ENCODE assay signal across 7 mouse cellular contexts in the genomic region with DNA sequence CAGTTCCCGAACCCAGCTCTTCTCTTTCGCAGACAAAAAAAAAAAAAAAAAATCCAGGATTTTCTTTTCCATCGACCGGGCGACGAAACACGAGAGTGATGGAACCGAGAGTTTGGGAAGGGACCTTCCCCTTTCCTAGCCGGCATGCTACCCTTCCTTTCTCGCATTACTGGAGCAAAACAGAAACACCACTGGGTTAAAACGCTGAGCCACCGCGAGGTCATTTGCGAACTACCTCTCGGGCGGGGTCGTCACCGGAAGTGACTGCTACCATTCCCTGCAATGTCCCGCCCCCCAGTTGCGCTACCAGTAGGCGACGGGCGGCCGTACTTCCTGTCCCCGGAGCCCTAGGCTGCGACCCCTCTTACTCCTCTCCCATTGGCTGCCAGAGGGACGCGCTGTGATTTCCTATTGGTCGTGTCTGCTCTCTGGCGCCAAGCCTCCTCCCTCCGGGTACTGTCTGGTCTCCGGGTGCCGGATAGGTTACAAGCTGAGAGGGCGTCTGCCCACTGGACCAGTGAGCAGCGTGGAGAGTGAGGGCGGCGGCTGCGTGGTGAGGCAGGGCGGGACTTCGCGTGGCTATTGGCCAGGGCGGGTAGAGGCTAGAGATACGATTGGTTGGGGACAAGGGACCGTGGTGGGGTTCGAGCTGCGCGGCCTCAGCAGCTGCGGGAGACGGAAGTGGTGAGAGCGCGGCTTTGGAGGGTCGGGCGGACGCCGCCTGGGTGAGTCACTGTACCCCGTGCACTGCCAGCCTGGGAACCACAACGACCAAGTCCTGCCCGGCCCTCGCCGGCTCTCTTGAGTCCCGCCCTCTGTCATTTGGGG. TPM values are rescaled to one million over a fixed set of nuclear protein-coding genes. Genes with fewer than 3 reads are reported as not detected.
DNase-seq lines count a peak whose midpoint lies in the region; ATAC-seq and TF ChIP-seq lines count a peak whose summit lies in the region.

Gene Mtmr4, plus strand, starts transcription at position 637 of the 828 bp plus-strand sequence.

- peak within 1 kb of the TSS; percentile 91 for H3K4me3 ChIP-seq in embryonic facial prominence, embryonic 10.5 days
- H3K4me3 ChIP-seq in intestine, postnatal 0 days (ENCODE audit: low read depth, low read length) = peak within 1 kb of the TSS; percentile 73
- peak within 1 kb of the TSS; percentile 80 for H3K4me3 ChIP-seq in limb, embryonic 10.5 days
- H3K4me3 ChIP-seq in midbrain, embryonic 13.5 days (replicated peaks) = peak within 1 kb of the TSS; percentile 79

- no peaks in the 10 kb centered on the region for H3K27me3 ChIP-seq in embryonic facial prominence, embryonic 10.5 days (replicated peaks; ENCODE audit: low read depth, poor library complexity, severe bottlenecking)
- H3K27me3 ChIP-seq in intestine, postnatal 0 days (replicated peaks; ENCODE audit: control insufficient read depth, insufficient read depth, low read length) = no peaks in the 10 kb centered on the region
- H3K27me3 ChIP-seq in limb, embryonic 10.5 days (ENCODE audit: low read depth, poor library complexity, severe bottlenecking) = no peaks in the 10 kb centered on the region
- H3K27me3 ChIP-seq in midbrain, embryonic 13.5 days = no peaks in the 10 kb centered on the region

- peak within 1 kb of the TSS; percentile 92 for H3K4me2 ChIP-seq in intestine, postnatal 0 days (replicated peaks; ENCODE audit: low read depth)
- peak within 1 kb of the TSS; percentile 90 for H3K4me2 ChIP-seq in midbrain, embryonic 13.5 days (replicated peaks)

- WGBS in embryonic facial prominence, embryonic 10.5 days = under 1% methylated on average over 61 of the region's 61 CpGs
- WGBS in intestine, postnatal 0 days = under 1% methylated on average over 61 of the region's 61 CpGs
- WGBS in limb, embryonic 10.5 days = under 1% methylated on average over 61 of the region's 61 CpGs
- WGBS in midbrain, embryonic 13.5 days = under 1% methylated on average over 60 of the region's 61 CpGs

- peak; percentile 98 for ATAC-seq in intestine, postnatal 0 days
- peak; percentile 99 for ATAC-seq in midbrain, embryonic 13.5 days

- no peak for TF ChIP-seq CTCF in intestine, postnatal 0 days (IDR thresholded peaks at IDR 0.05; ENCODE audit: low read depth)

- peak; percentile 99 for DNase-seq in adrenal gland, postnatal 10 days
- peak; percentile 100 for DNase-seq in embryonic facial prominence, embryonic 10.5 days (ENCODE audit: low spot score)
- DNase-seq in gonadal fat pad, adult 2 months (ENCODE audit: low read depth) = peak; percentile 97
- DNase-seq in limb, embryonic 10.5 days (ENCODE audit: low spot score) = peak; percentile 98
- peak; percentile 98 for DNase-seq in spleen, adult 12 weeks (ENCODE audit: low spot score)

- H3K36me3 ChIP-seq in embryonic facial prominence, embryonic 10.5 days (replicated peaks) = peaks cover 21% of the 10 kb centered on the region
- 0 out of 2 replicates have a peak, but pooled peaks cover 6% of the 10 kb centered on the region for H3K36me3 ChIP-seq in intestine, postnatal 0 days (ENCODE audit: control insufficient read depth, insufficient read depth)
- peaks cover 22% of the 10 kb centered on the region for H3K36me3 ChIP-seq in limb, embryonic 10.5 days
- peaks cover 4% of the 10 kb centered on the region; the same call in 1 of the 2 replicates for H3K36me3 ChIP-seq in midbrain, embryonic 13.5 days

- H3K27ac ChIP-seq in embryonic facial prominence, embryonic 10.5 days (replicated peaks) = peak within 1 kb of the TSS; percentile 94
- peak within 1 kb of the TSS; percentile 92 for H3K27ac ChIP-seq in intestine, postnatal 0 days (ENCODE audit: low read depth, low read length)
- peak within 1 kb of the TSS; percentile 92 for H3K27ac ChIP-seq in limb, embryonic 10.5 days
- H3K27ac ChIP-seq in midbrain, embryonic 13.5 days = peak within 1 kb of the TSS; percentile 89

- peaks cover 69% of the 10 kb centered on the region for H3K4me1 ChIP-seq in embryonic facial prominence, embryonic 10.5 days
- H3K4me1 ChIP-seq in intestine, postnatal 0 days (replicated peaks; ENCODE audit: control insufficient read depth, insufficient read depth, low read length) = peaks cover 6% of the 10 kb centered on the region; the same call in 1 of the 2 replicates
- H3K4me1 ChIP-seq in limb, embryonic 10.5 days = peaks cover 67% of the 10 kb centered on the region
- H3K4me1 ChIP-seq in midbrain, embryonic 13.5 days (replicated peaks) = peaks cover 66% of the 10 kb centered on the region

- H3K9ac ChIP-seq in intestine, postnatal 0 days (ENCODE audit: low read depth, low read length) = peak within 1 kb of the TSS; percentile 76
- peak within 1 kb of the TSS; percentile 89 for H3K9ac ChIP-seq in midbrain, embryonic 13.5 days (replicated peaks)

- H3K9me3 ChIP-seq in embryonic facial prominence, embryonic 10.5 days = no peaks in the 10 kb centered on the region
- H3K9me3 ChIP-seq in intestine, postnatal 0 days (ENCODE audit: control insufficient read depth) = no peaks in the 10 kb centered on the region
- H3K9me3 ChIP-seq in limb, embryonic 10.5 days (replicated peaks) = no peaks in the 10 kb centered on the region
- no peaks in the 10 kb centered on the region for H3K9me3 ChIP-seq in midbrain, embryonic 13.5 days

RNA-seq across cellular contexts. Expression of gene Mtmr4, which starts in this region (rescaled TPM):
- 10 to 100 TPM; 23.9 to 28.4 TPM for total RNA-seq in adrenal gland, postnatal 10 days (2021)
- polyA plus RNA-seq in embryonic facial prominence, embryonic 10.5 days (2016; fragmentation: Nextera tagmentation; extraction: Ambion mirVana) = 71.1 and 79.2 TPM in 2 replicates
- polyA plus RNA-seq in gonadal fat pad, adult 2 months (2012; rRNA removed) = 29.9 and 31.7 TPM in 2 replicates
- 11.1 and 12.2 TPM in 2 replicates for polyA plus RNA-seq in intestine, postnatal 0 days (2015; fragmentation: Nextera tagmentation; extraction: Ambion mirVana)
- polyA plus RNA-seq in limb, embryonic 10.5 days (2016; fragmentation: Nextera tagmentation; extraction: Ambion mirVana) = 68.3 and 69.0 TPM in 2 replicates
- 61.8 and 66.6 TPM in 2 replicates for polyA plus RNA-seq in midbrain, embryonic 13.5 days (2015; fragmentation: Nextera tagmentation; extraction: Ambion mirVana)

Comparison
In these comparisons a context has a peak if more than half of its experiments do, and no peak if none do; other contexts are left out.
1. Peak in every context shown above with its lines: DNase-seq, ATAC-seq, H3K4me3 ChIP-seq and H3K27ac ChIP-seq.